Mouse (Mus musculus) ZHBTc4 (cell line): Measurements from ENCODE around the gene Hic1.

Experiments used
- DNase-seq: peaks from one replicate; pipeline ENCODE4 v3.0.0-alpha.2; 2011; ENCODE audit warnings: low read depth, low spot score

Gene Hic1

GRCm38 (mm10) chr11:75167643-75168589 lies 1.4 kb downstream of the Hic1 start:
- DNase-seq, result peak; percentile 60

GRCm38 (mm10) chr11:75166861-75167642 lies 2.3 kb downstream of the Hic1 start:
- DNase-seq, result peak; percentile 80

GRCm38 (mm10) chr11:75166193-75166842 lies 3.0 kb downstream of the Hic1 start:
- DNase-seq, result no peak

- peak; percentile 90 for DNase-seq
These were observed 3.7 kb downstream of the Hic1 start for GRCm38 (mm10) chr11:75165441-75166192.

GRCm38 (mm10) chr11:75164750-75165149 lies 4.6 kb downstream of the Hic1 start:
- DNase-seq, result peak; percentile 55

GRCm38 (mm10) chr11:75164051-75164450 lies 5.3 kb downstream of the Hic1 start:
- DNase-seq, result no peak

- DNase-seq, result no peak
These were observed 5.9 kb downstream of the Hic1 start for GRCm38 (mm10) chr11:75163379-75163778.

- DNase-seq, result no peak
These were observed 6.7 kb downstream of the Hic1 start for GRCm38 (mm10) chr11:75162591-75163080.

GRCm38 (mm10) chr11:75161417-75162008 lies 7.8 kb downstream of the Hic1 start:
- no peak for DNase-seq

- DNase-seq, result no peak
These were observed 8.4 kb downstream of the Hic1 start for GRCm38 (mm10) chr11:75160954-75161353.

- peak; percentile 41 for DNase-seq
These were observed 9.8 kb downstream of the Hic1 start for GRCm38 (mm10) chr11:75159564-75159963.

GRCm38 (mm10) chr11:75158432-75158831 lies 10.9 kb downstream of the Hic1 start:
- no peak for DNase-seq

- no peak for DNase-seq
These were observed 11.4 kb downstream of the Hic1 start for GRCm38 (mm10) chr11:75157901-75158300.

GRCm38 (mm10) chr11:75157037-75157436 lies 12.3 kb downstream of the Hic1 start:
- DNase-seq, result no peak

GRCm38 (mm10) chr11:75156416-75156815 lies 12.9 kb downstream of the Hic1 start:
- DNase-seq, result no peak

- no peak for DNase-seq
These were observed 13.3 kb downstream of the Hic1 start for GRCm38 (mm10) chr11:75155985-75156384.

- DNase-seq, result no peak
These were observed 15.2 kb downstream of the Hic1 start for GRCm38 (mm10) chr11:75154053-75154585.

GRCm38 (mm10) chr11:75152603-75153557 lies 16.4 kb downstream of the Hic1 start:
- DNase-seq, result no peak

- no peak for DNase-seq
These were observed 19.0 kb downstream of the Hic1 start for GRCm38 (mm10) chr11:75150346-75150745.
